In the genomic region with DNA sequence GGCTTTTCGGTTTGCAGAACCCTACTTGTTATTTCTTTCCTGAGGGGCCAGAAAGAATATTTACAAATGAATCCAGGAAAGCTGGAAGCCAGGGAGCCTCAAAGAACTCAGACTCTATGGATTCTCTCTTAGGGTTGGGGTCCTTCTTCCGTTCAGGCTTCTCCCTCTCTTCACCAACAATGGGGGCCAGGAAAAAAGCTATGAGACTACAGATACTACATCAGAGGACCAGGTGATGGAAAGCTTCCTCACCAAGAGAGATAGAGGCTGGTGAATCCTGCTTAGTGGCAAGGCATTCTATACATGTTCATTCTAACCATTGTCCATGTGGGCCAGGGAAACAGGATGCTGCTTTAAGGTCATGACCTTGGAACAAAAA, we compare ENCODE assay signal across 9 mouse cellular contexts.
DNase-seq lines count a peak whose midpoint lies in the region; ATAC-seq and TF ChIP-seq lines count a peak whose summit lies in the region.
"Had no signal": no experiment of that assay in that cellular context is flagged by ENCODE, and none has a peak within 500 bp of the region (broad histone marks: within the 10 kb centered on the region; RNA-seq: fewer than 3 reads in every experiment).

No protein-coding gene starts in this region.

- no peak for TF ChIP-seq CTCF in stomach, postnatal 0 days (IDR thresholded peaks at IDR 0.05; ENCODE audit: low read depth)

- no peak for TF ChIP-seq EP300 in stomach, postnatal 0 days (optimal IDR thresholded peaks at IDR 0.05)

- H3K4me1 ChIP-seq in heart, embryonic 11.5 days (ENCODE audit: control insufficient read depth, insufficient read depth, low read length), result no peaks in the 10 kb centered on the region
- 0 out of 2 replicates have a peak, but pooled peaks cover 4% of the 10 kb centered on the region for H3K4me1 ChIP-seq in stomach, embryonic 15.5 days
- no peaks in the 10 kb centered on the region for H3K4me1 ChIP-seq in stomach, postnatal 0 days (replicated peaks; ENCODE audit: control insufficient read depth, insufficient read depth)
- peaks cover 13% of the 10 kb centered on the region for H3K4me1 ChIP-seq in limb, embryonic 13.5 days

- H3K36me3 ChIP-seq in heart, embryonic 11.5 days (ENCODE audit: control insufficient read depth, insufficient read depth, low read length), result no peaks in the 10 kb centered on the region
- no peaks in the 10 kb centered on the region for H3K36me3 ChIP-seq in stomach, embryonic 15.5 days
- H3K36me3 ChIP-seq in stomach, postnatal 0 days (ENCODE audit: control insufficient read depth, insufficient read depth, low read length), result no peaks in the 10 kb centered on the region
- H3K36me3 ChIP-seq in limb, embryonic 13.5 days, result no peaks in the 10 kb centered on the region

- DNase-seq in heart, postnatal 36 days, result no peak
- no peak for DNase-seq in stomach, postnatal 0 days (ENCODE audit: low spot score)
- DNase-seq in spleen, adult 12 weeks (ENCODE audit: low spot score), result no peak
- DNase-seq in testis, postnatal 10 days (ENCODE audit: low spot score), result no peak
- no peak for DNase-seq in cerebellum, adult 11 months

- H3K27me3 ChIP-seq in heart, embryonic 11.5 days (ENCODE audit: control insufficient read depth, insufficient read depth, low read length), result no peaks in the 10 kb centered on the region; the same call in 1 of the 2 replicates
- no peaks in the 10 kb centered on the region for H3K27me3 ChIP-seq in stomach, embryonic 15.5 days (replicated peaks)
- H3K27me3 ChIP-seq in stomach, postnatal 0 days (ENCODE audit: control insufficient read depth, insufficient read depth, low read length), result no peaks in the 10 kb centered on the region
- no peaks in the 10 kb centered on the region for H3K27me3 ChIP-seq in limb, embryonic 13.5 days

- WGBS in heart, embryonic 11.5 days (ENCODE audit: insufficient replicate concordance), result 44% methylated on average over 2 of the region's 2 CpGs
- WGBS in stomach, embryonic 15.5 days, result 31% methylated on average over 2 of the region's 2 CpGs
- 39% methylated on average over 2 of the region's 2 CpGs for WGBS in stomach, postnatal 0 days
- 32% methylated on average over 2 of the region's 2 CpGs for WGBS in limb, embryonic 13.5 days

- no peak overlapping the region for H3K9ac ChIP-seq in heart, embryonic 11.5 days (ENCODE audit: low read depth, low read length)
- no peak overlapping the region for H3K9ac ChIP-seq in stomach, embryonic 15.5 days
- no peak overlapping the region for H3K9ac ChIP-seq in stomach, postnatal 0 days (ENCODE audit: low read length)
- no peak overlapping the region for H3K9ac ChIP-seq in limb, embryonic 13.5 days
- H3K9ac ChIP-seq: liver, embryonic 14.5 days had no signal

- no peaks in the 10 kb centered on the region for H3K9me3 ChIP-seq in heart, embryonic 11.5 days (replicated peaks; ENCODE audit: control insufficient read depth, low read length)
- no peaks in the 10 kb centered on the region for H3K9me3 ChIP-seq in stomach, embryonic 15.5 days
- no peaks in the 10 kb centered on the region for H3K9me3 ChIP-seq in stomach, postnatal 0 days (ENCODE audit: control insufficient read depth, low read length)
- H3K9me3 ChIP-seq in limb, embryonic 13.5 days, result no peaks in the 10 kb centered on the region

- no peak overlapping the region for H3K27ac ChIP-seq in heart, embryonic 11.5 days (ENCODE audit: low read depth, low read length)
- no peak overlapping the region for H3K27ac ChIP-seq in stomach, embryonic 15.5 days
- no peak overlapping the region for H3K27ac ChIP-seq in stomach, postnatal 0 days (replicated peaks)
- no peak overlapping the region for H3K27ac ChIP-seq in limb, embryonic 13.5 days
- H3K27ac ChIP-seq: liver, embryonic 14.5 days had no signal

- H3K4me2 ChIP-seq in heart, embryonic 11.5 days, result peak overlapping the region; percentile 53; the same call in 1 of the 2 replicates
- peak overlapping the region; percentile 45; the same call in 1 of the 2 replicates for H3K4me2 ChIP-seq in stomach, embryonic 15.5 days
- no peak overlapping the region for H3K4me2 ChIP-seq in stomach, postnatal 0 days (replicated peaks; ENCODE audit: low read depth)
- H3K4me2 ChIP-seq in limb, embryonic 13.5 days (replicated peaks), result peak overlapping the region; percentile 63

- intact Hi-C loops in heart, postnatal 36 days (cut with DNase I), result no loop called here

- no peak overlapping the region for H3K4me3 ChIP-seq in heart, embryonic 11.5 days (ENCODE audit: low read depth, low read length)
- no peak overlapping the region for H3K4me3 ChIP-seq in stomach, embryonic 15.5 days (replicated peaks)
- H3K4me3 ChIP-seq in stomach, postnatal 0 days (ENCODE audit: low read depth, low read length), result no peak overlapping the region
- peak overlapping the region; percentile 29; the same call in 1 of the 2 replicates for H3K4me3 ChIP-seq in limb, embryonic 13.5 days

- no peak for ATAC-seq in heart, embryonic 11.5 days (replicated peaks; ENCODE audit: insufficient number of reproducible peaks, low FRiP score, low TSS enrichment)
- no peak for ATAC-seq in stomach, embryonic 15.5 days (ENCODE audit: insufficient read depth, low FRiP score, low read depth)
- no peak for ATAC-seq in stomach, postnatal 0 days (ENCODE audit: low FRiP score, low TSS enrichment)
- no peak for ATAC-seq in limb, embryonic 13.5 days (ENCODE audit: low FRiP score, low read depth)
